Comparison of ENCODE assay signal across 15 mouse cellular contexts in genomic region chr6:118127827-118128487, GRCm38 (mm10). TPM values are rescaled to one million over a fixed set of nuclear protein-coding genes. Genes with fewer than 3 reads are reported as not detected.
DNase-seq lines count a peak whose midpoint lies in the region; ATAC-seq and TF ChIP-seq lines count a peak whose summit lies in the region.
"Had no signal": no experiment of that assay in that cellular context is flagged by ENCODE, and none has a peak within 500 bp of the region (broad histone marks: within the 10 kb centered on the region; RNA-seq: fewer than 3 reads in every experiment).

No protein-coding gene starts in this region.

- no peaks in the 10 kb centered on the region for H3K79me2 ChIP-seq in heart, adult 2 months (replicated peaks; ENCODE audit: control insufficient read depth, insufficient read depth, low read length)

- intact Hi-C loops in heart, adult 2 months (cut with DNase I) = no loop called here

- no peak for ATAC-seq in heart, embryonic 13.5 days (ENCODE audit: extremely low read depth, insufficient number of reproducible peaks, low FRiP score, low TSS enrichment)
- peak; percentile 62 to 65; a peak in 2 of 4 replicates for ATAC-seq in hematopoietic stem cell, adult 5-6 weeks (replicated peaks in 1 of 2; ENCODE audit: insufficient read depth in 1 of 2, low FRiP score in 2 of 2, low TSS enrichment in 1 of 2, low read depth in 1 of 2, poor library complexity in 2 of 2, severe bottlenecking in 2 of 2)
- ATAC-seq in cerebellum, adult (ENCODE audit: insufficient number of reproducible peaks, low FRiP score, low TSS enrichment) = no peak
- ATAC-seq: intestine, postnatal 0 days; midbrain, embryonic 16.5 days had no signal

- peaks cover 15% of the 10 kb centered on the region for H3K36me3 ChIP-seq in heart, embryonic 13.5 days
- H3K36me3 ChIP-seq in heart, adult 2 months (ENCODE audit: control insufficient read depth, insufficient read depth, low read length) = peaks cover 8% of the 10 kb centered on the region; the same call in 1 of the 2 replicates

- no peaks in the 10 kb centered on the region for H3K27me3 ChIP-seq in heart, embryonic 13.5 days (replicated peaks)
- no peaks in the 10 kb centered on the region for H3K27me3 ChIP-seq in heart, adult 2 months (ENCODE audit: control insufficient read depth, insufficient read depth, low read length)

- TF ChIP-seq EP300 in heart, adult 2 months (IDR thresholded peaks at IDR 0.05; ENCODE audit: insufficient read depth, low read depth, low read length) = no peak

- peak overlapping the region; percentile 20 for H3K27ac ChIP-seq in heart, embryonic 13.5 days (replicated peaks)
- no peak overlapping the region for H3K27ac ChIP-seq in heart, adult 2 months
- H3K27ac ChIP-seq: forebrain, embryonic 10.5 days had no signal

- DNase-seq in heart, adult 2 months = no peak
- peak; percentile 48 for DNase-seq in 3T3-L1 (ENCODE audit: low read depth, low spot score)
- DNase-seq in lung, postnatal 10 days = peak; percentile 16
- DNase-seq in thymus, postnatal 36 days = no peak
- DNase-seq in cerebellum, postnatal 10 days = no peak
- DNase-seq: B cell, adult 2 months; layer of hippocampus, adult 9-11 months; left cerebral cortex, postnatal 4 days; thymus, adult 18-20 months had no signal

- no peak overlapping the region for H3K9ac ChIP-seq in heart, embryonic 13.5 days
- H3K9ac ChIP-seq in heart, adult 2 months (ENCODE audit: low read depth, low read length) = no peak overlapping the region

- H3K4me1 ChIP-seq in heart, embryonic 13.5 days = peaks cover 30% of the 10 kb centered on the region
- H3K4me1 ChIP-seq in heart, adult 2 months (ENCODE audit: control insufficient read depth, insufficient read depth, low read length) = peaks cover 7% of the 10 kb centered on the region
- H3K4me1 ChIP-seq: forebrain, embryonic 10.5 days had no signal

- peak overlapping the region; percentile 34 for H3K4me2 ChIP-seq in heart, embryonic 13.5 days

- H3K9me3 ChIP-seq in heart, embryonic 13.5 days = no peaks in the 10 kb centered on the region
- H3K9me3 ChIP-seq: forebrain, embryonic 10.5 days had no signal

- no peak for TF ChIP-seq CTCF in heart, adult 2 months (IDR thresholded peaks at IDR 0.05)

- H3K4me3 ChIP-seq in heart, embryonic 13.5 days = no peak overlapping the region
- no peak overlapping the region for H3K4me3 ChIP-seq in heart, adult 2 months
- H3K4me3 ChIP-seq: forebrain, embryonic 10.5 days had no signal

- TF ChIP-seq POLR2A in heart, adult 2 months (IDR thresholded peaks at IDR 0.05; ENCODE audit: insufficient read depth, low read depth, low read length) = no peak

- WGBS in heart, embryonic 13.5 days = 6% methylated on average over 6 of the region's 6 CpGs
- 30% methylated on average over 6 of the region's 6 CpGs for WGBS in heart, adult 2 months

RNA-seq across cellular contexts. Expression of gene Csgalnact2, which starts 11.0 kb away (rescaled TPM):
- polyA plus RNA-seq in heart, embryonic 13.5 days (2015; fragmentation: Nextera tagmentation; extraction: Ambion mirVana) = 9.3 and 9.7 TPM in 2 replicates
- total RNA-seq in heart, adult 2 months (2021) = 10 to 100 TPM; 17.6 to 20.4 TPM
- polyA plus RNA-seq in heart, adult 2 months (2012; rRNA removed) = 4.3 and 8.1 TPM in 2 replicates
- total RNA-seq in hematopoietic stem cell, adult 5-6 weeks (2017) = 77.9 and 79.5 TPM in 2 replicates

Comparison
In these comparisons a context has a peak if more than half of its experiments do, and no peak if none do; other contexts are left out.
1. ATAC-seq: peak in hematopoietic stem cell, adult 5-6 weeks (2 of 2); none in heart, embryonic 13.5 days (single experiment) and cerebellum, adult (single experiment).
2. DNase-seq: peak in 3T3-L1 (single experiment) and lung, postnatal 10 days (single experiment); none in heart, adult 2 months (0 of 2), thymus, postnatal 36 days (0 of 2) and cerebellum, postnatal 10 days (0 of 2).